Mouse (Mus musculus) heart, adult 2 months (tissue): ENCODE results near the gene Samhd1.

Experiments
- CTCF ChIP-seq: fragments of 200-600 bp; IDR thresholded peaks from 2 replicates; pipeline ENCODE4 v1.8.1; 2022; ENCODE audit warnings: antibody characterized with exemption, mild to moderate bottlenecking, moderate library complexity
- EP300 ChIP-seq: fragments of 200-500 bp; IDR thresholded peaks from 2 replicates; pipeline ENCODE4 v1.6.1; 2011; ENCODE audit warnings: low read depth, low read length, control low read depth; ENCODE audit not compliant: insufficient read depth
- POLR2A ChIP-seq: fragments of 200-500 bp; IDR thresholded peaks from 2 replicates; pipeline ENCODE4 v1.6.1; 2011; ENCODE audit warnings: mild to moderate bottlenecking, low read depth, low read length, control low read depth; ENCODE audit not compliant: insufficient read depth

- TF ChIP-seq POLR2A (no peak), CTCF (no peak), EP300 (no peak)
These were observed 560 bp upstream of the Samhd1 start for GRCm38 (mm10) chr2:157135529-157136120.
